Mouse (Mus musculus): ENCODE results near the gene Gdf11.

The Gdf11 gene

GRCm38 (mm10) chr10:128891296-128892094 is at the start of gene Gdf11:
Gene Gdf11, minus strand, starts transcription at chr10:128891718.
- peak in 1 of 2 experiments; percentile 33 for DNase-seq (ENCODE audit: low read depth in 2 of 2, low spot score in 2 of 2)

GRCm38 (mm10) chr10:128940475-128941061 is 49.0 kb upstream of the Gdf11 start:
- DNase-seq (ENCODE audit: low read depth in 2 of 2, low spot score in 2 of 2), result no peak

- DNase-seq (ENCODE audit: low read depth in 2 of 2, low spot score in 2 of 2), result no peak
These were observed 47.5 kb upstream of the Gdf11 start for GRCm38 (mm10) chr10:128938974-128939373.

GRCm38 (mm10) chr10:128938457-128938856 is 46.9 kb upstream of the Gdf11 start:
- DNase-seq (ENCODE audit: low read depth in 2 of 2, low spot score in 2 of 2), result no peak

- no peak for DNase-seq (ENCODE audit: low read depth in 2 of 2, low spot score in 2 of 2)
These were observed 46.4 kb upstream of the Gdf11 start for GRCm38 (mm10) chr10:128937756-128938390.

GRCm38 (mm10) chr10:128935826-128936440 is 44.4 kb upstream of the Gdf11 start:
- DNase-seq (ENCODE audit: low read depth in 2 of 2, low spot score in 2 of 2), result no peak

- no peak for DNase-seq (ENCODE audit: low read depth in 2 of 2, low spot score in 2 of 2)
These were observed 43.7 kb upstream of the Gdf11 start for GRCm38 (mm10) chr10:128934997-128935787.

GRCm38 (mm10) chr10:128933976-128934721 is 42.6 kb upstream of the Gdf11 start:
- no peak for DNase-seq (ENCODE audit: low read depth in 2 of 2, low spot score in 2 of 2)

- DNase-seq (ENCODE audit: low read depth in 2 of 2, low spot score in 2 of 2), result no peak
These were observed 42.1 kb upstream of the Gdf11 start, which contains the start of gene Itga7 for GRCm38 (mm10) chr10:128933574-128933973. Gene Itga7, plus strand, starts transcription at chr10:128933818.

- DNase-seq (ENCODE audit: low read depth in 2 of 2, low spot score in 2 of 2), result no peak
These were observed 39.9 kb upstream of the Gdf11 start for GRCm38 (mm10) chr10:128931441-128931840.

- DNase-seq (ENCODE audit: low read depth in 2 of 2, low spot score in 2 of 2), result no peak
These were observed 38.3 kb upstream of the Gdf11 start for GRCm38 (mm10) chr10:128929638-128930378.

- no peak for DNase-seq (ENCODE audit: low read depth in 2 of 2, low spot score in 2 of 2)
These were observed 36.8 kb upstream of the Gdf11 start for GRCm38 (mm10) chr10:128928356-128928755.

GRCm38 (mm10) chr10:128923935-128924334 is 32.4 kb upstream of the Gdf11 start, which contains the start of gene Bloc1s1:
Gene Bloc1s1, minus strand, starts transcription at chr10:128924035.
- DNase-seq (ENCODE audit: low read depth in 2 of 2, low spot score in 2 of 2), result no peak

- DNase-seq (ENCODE audit: low read depth in 2 of 2, low spot score in 2 of 2), result peak; percentile 76 to 87
These were observed 31.6 kb upstream of the Gdf11 start for GRCm38 (mm10) chr10:128923013-128923691.

- DNase-seq (ENCODE audit: low read depth in 2 of 2, low spot score in 2 of 2), result no peak
These were observed 31.2 kb upstream of the Gdf11 start, which contains the start of gene Rdh5 for GRCm38 (mm10) chr10:128922822-128923012. Gene Rdh5, minus strand, starts transcription at chr10:128922888.

GRCm38 (mm10) chr10:128921883-128922821 is 30.6 kb upstream of the Gdf11 start:
- DNase-seq (ENCODE audit: low read depth in 2 of 2, low spot score in 2 of 2), result no peak

- no peak for DNase-seq (ENCODE audit: low read depth in 2 of 2, low spot score in 2 of 2)
These were observed 29.7 kb upstream of the Gdf11 start for GRCm38 (mm10) chr10:128921251-128921650.

- DNase-seq (ENCODE audit: low read depth in 2 of 2, low spot score in 2 of 2), result no peak
These were observed 29.2 kb upstream of the Gdf11 start for GRCm38 (mm10) chr10:128920736-128921161.

Data from CD8-positive naive resting alpha-beta T cell, adult 2 months (primary cell).